15 mouse cellular contexts compared by ENCODE assay signal in genomic region chr2:105224987-105225375, GRCm38 (mm10). TPM values are rescaled to one million over a fixed set of nuclear protein-coding genes. Genes with fewer than 3 reads are reported as not detected.
DNase-seq lines count a peak whose midpoint lies in the region; ATAC-seq and TF ChIP-seq lines count a peak whose summit lies in the region.
"Had no signal": no experiment of that assay in that cellular context is flagged by ENCODE, and none has a peak within 500 bp of the region (broad histone marks: within the 10 kb centered on the region; RNA-seq: fewer than 3 reads in every experiment).

No protein-coding gene starts in this region.

- TF ChIP-seq EP300 in liver, postnatal 0 days (IDR thresholded peaks at IDR 0.05; ENCODE audit: low read depth), result no peak

- H3K4me3 ChIP-seq in heart, embryonic 14.5 days (ENCODE audit: control insufficient read depth in 1 of 2, insufficient read depth in 1 of 2, low read depth in 1 of 2, low read length in 2 of 2), result no peak overlapping the region
- H3K4me3 ChIP-seq in lung, embryonic 16.5 days (ENCODE audit: low read length), result no peak overlapping the region
- H3K4me3 ChIP-seq in liver, postnatal 0 days (ENCODE audit: low read depth, low read length), result no peak overlapping the region

- no peak overlapping the region for H3K27ac ChIP-seq in heart, embryonic 14.5 days (replicated peaks in 1 of 2; ENCODE audit: control insufficient read depth in 1 of 2, insufficient read depth in 1 of 2, low read depth in 2 of 2, low read length in 2 of 2)
- no peak overlapping the region for H3K27ac ChIP-seq in lung, embryonic 16.5 days (ENCODE audit: low read length)
- H3K27ac ChIP-seq in liver, postnatal 0 days (ENCODE audit: low read depth), result no peak overlapping the region
- H3K27ac ChIP-seq: macrophage had no signal

- DNase-seq in heart, postnatal 25 days (ENCODE audit: low spot score), result no peak
- no peak for DNase-seq in lung, adult 18-20 months
- no peak for DNase-seq in liver, postnatal 0 days
- DNase-seq in frontal cortex, adult 2 months (ENCODE audit: extremely low spot score in 1 of 2, low spot score in 1 of 2), result no peak
- DNase-seq in lung, postnatal 10 days, result no peak
- DNase-seq: cerebellum, adult 9-10 months; layer of hippocampus, postnatal 36 days; right cerebral cortex, postnatal 25 days had no signal

- no peaks in the 10 kb centered on the region for H3K9me3 ChIP-seq in heart, embryonic 14.5 days (ENCODE audit: control insufficient read depth, low read length)
- no peaks in the 10 kb centered on the region for H3K9me3 ChIP-seq in lung, embryonic 16.5 days (ENCODE audit: control insufficient read depth, low read length)
- H3K9me3 ChIP-seq in liver, postnatal 0 days (ENCODE audit: low read length), result no peaks in the 10 kb centered on the region

- H3K4me2 ChIP-seq in heart, embryonic 14.5 days (ENCODE audit: low read length), result peak overlapping the region; percentile 81
- peak overlapping the region; percentile 68; the same call in 1 of the 2 replicates for H3K4me2 ChIP-seq in lung, embryonic 16.5 days (ENCODE audit: low read depth, low read length)
- H3K4me2 ChIP-seq in liver, postnatal 0 days (ENCODE audit: low read depth, low read length), result peak overlapping the region; percentile 66

- intact Hi-C loops in heart, postnatal 25 days (cut with DNase I), result loop anchor here (10.0 kb wide), 1 partner anchor 120 kb away; no protein-coding TSS in a partner anchor

- H3K4me1 ChIP-seq in heart, embryonic 14.5 days (ENCODE audit: control insufficient read depth in 2 of 2, insufficient read depth in 2 of 2, low read length in 2 of 2), result peaks cover 16 to 44% of the 10 kb centered on the region in 2 experiments
- peaks cover 9% of the 10 kb centered on the region; the same call in 1 of the 2 replicates for H3K4me1 ChIP-seq in lung, embryonic 16.5 days (replicated peaks; ENCODE audit: control insufficient read depth, insufficient read depth, low read length)
- no peaks in the 10 kb centered on the region for H3K4me1 ChIP-seq in liver, postnatal 0 days (ENCODE audit: insufficient read depth)

- no peak for TF ChIP-seq CTCF in liver, postnatal 0 days (IDR thresholded peaks at IDR 0.05; ENCODE audit: low read depth)

- no peak overlapping the region for H3K9ac ChIP-seq in heart, embryonic 14.5 days (ENCODE audit: low read length)
- H3K9ac ChIP-seq in lung, embryonic 16.5 days (ENCODE audit: low read length), result no peak overlapping the region
- H3K9ac ChIP-seq in liver, postnatal 0 days (replicated peaks), result no peak overlapping the region

- 0 out of 2 replicates have a peak, but pooled peaks cover 4% of the 10 kb centered on the region for H3K27me3 ChIP-seq in heart, embryonic 14.5 days (ENCODE audit: control insufficient read depth, insufficient read depth, low read length)
- peaks cover 3% of the 10 kb centered on the region for H3K27me3 ChIP-seq in lung, embryonic 16.5 days (ENCODE audit: control insufficient read depth, insufficient read depth, low read depth, low read length)
- H3K27me3 ChIP-seq in liver, postnatal 0 days (ENCODE audit: insufficient read depth, low read length), result no peaks in the 10 kb centered on the region

- H3K36me3 ChIP-seq in heart, embryonic 14.5 days (ENCODE audit: control insufficient read depth, insufficient read depth, low read length), result no peaks in the 10 kb centered on the region
- no peaks in the 10 kb centered on the region for H3K36me3 ChIP-seq in lung, embryonic 16.5 days (ENCODE audit: control insufficient read depth, insufficient read depth, low read length)
- H3K36me3 ChIP-seq in liver, postnatal 0 days (replicated peaks; ENCODE audit: insufficient read depth, low read length), result no peaks in the 10 kb centered on the region

- no peak for ATAC-seq in heart, embryonic 14.5 days (ENCODE audit: insufficient number of reproducible peaks, insufficient read depth, low FRiP score, low read depth)
- no peak for ATAC-seq in lung, embryonic 16.5 days (ENCODE audit: low read depth)
- ATAC-seq in granulocyte monocyte progenitor cell, adult 5-6 weeks (replicated peaks; ENCODE audit: poor library complexity, severe bottlenecking), result peak; percentile 75
- ATAC-seq in liver, postnatal 0 days, result no peak
- ATAC-seq: CD4-positive, CD25-positive, alpha-beta regulatory T cell, adult 4 months; inflammation-experienced regulatory T-cells, adult 6 months had no signal

- WGBS in heart, embryonic 14.5 days, result 60% methylated on average over 3 of the region's 3 CpGs
- 38% methylated on average over 3 of the region's 3 CpGs for WGBS in lung, embryonic 16.5 days
- WGBS in liver, postnatal 0 days (ENCODE audit: insufficient replicate concordance), result 33% methylated on average over 3 of the region's 3 CpGs

RNA-seq across cellular contexts. Expression of gene Them7, which starts 0.9 kb away (rescaled TPM):
- 0.67 and 1.1 TPM in 2 replicates for polyA plus RNA-seq in heart, embryonic 14.5 days (2014; fragmentation: Nextera tagmentation; extraction: Ambion mirVana)
- total RNA-seq in heart, postnatal 25 days (2021), result 1 to 10 TPM; 1.8 to 2.0 TPM
- 0.13 TPM in 1 of 2 replicates, not detected in the other for polyA plus RNA-seq in lung, embryonic 16.5 days (2015; fragmentation: Nextera tagmentation; extraction: Ambion mirVana)
- total RNA-seq in granulocyte monocyte progenitor cell, adult 5-6 weeks (2014; fragmentation: Nextera tagmentation), result 3.6 and 5.5 TPM in 2 replicates
- 2.1 and 3.3 TPM in 2 replicates for total RNA-seq in granulocyte monocyte progenitor cell, adult 5-6 weeks (2017)
- polyA plus RNA-seq in liver, postnatal 0 days (2015; fragmentation: Nextera tagmentation; extraction: Ambion mirVana), result 6.0 and 6.6 TPM in 2 replicates
- not detected in 2 replicates for polyA plus RNA-seq in frontal cortex, adult 2 months (2012; rRNA removed)
- total RNA-seq: gastrocnemius, postnatal 10 days; layer of hippocampus, postnatal 36 days had no signal
- polyA plus RNA-seq: CD4-positive, CD25-positive, alpha-beta regulatory T cell, adult 4 months; inflammation-experienced regulatory T-cells, adult 6 months; macrophage had no signal
